Mouse (Mus musculus) megakaryocyte progenitor cell, adult 5-6 weeks (primary cell): ENCODE results near the gene Lin28b. TPM values are rescaled to one million over a fixed set of nuclear protein-coding genes. Genes with fewer than 3 reads are reported as not detected.
A peak's percentile ranks its signal among the peaks of the same experiment; 100 is the strongest.
"Not testable (repeated sequence)": the region's sequence is repeated elsewhere in the genome, so short reads cannot be mapped to it uniquely, and the experiment has no call there.

Experiments used
- ATAC-seq: replicated peaks from 2 replicates; pipeline ENCODE4 v1.8.0; 2016; ENCODE audit warnings: mild to moderate bottlenecking, moderate TSS enrichment, inconsistent platforms; ENCODE audit not compliant: poor library complexity
- total RNA-seq, 2 experiments: library from RNA; stranded (forward) in 1 of 2; stranded (reverse) in 1 of 2; fragments of 157-497, 149-512 nt in 1 of 2; fragments of 200-1000 nt in 1 of 2; gene quantifications; 2 replicates each; pipeline versions ENCODE4 v1.2.3 to v1.2.4; 2015 to 2017

Lin28b gene
- total RNA-seq, 2 experiments from 2014 or later = not detected

DNA sequence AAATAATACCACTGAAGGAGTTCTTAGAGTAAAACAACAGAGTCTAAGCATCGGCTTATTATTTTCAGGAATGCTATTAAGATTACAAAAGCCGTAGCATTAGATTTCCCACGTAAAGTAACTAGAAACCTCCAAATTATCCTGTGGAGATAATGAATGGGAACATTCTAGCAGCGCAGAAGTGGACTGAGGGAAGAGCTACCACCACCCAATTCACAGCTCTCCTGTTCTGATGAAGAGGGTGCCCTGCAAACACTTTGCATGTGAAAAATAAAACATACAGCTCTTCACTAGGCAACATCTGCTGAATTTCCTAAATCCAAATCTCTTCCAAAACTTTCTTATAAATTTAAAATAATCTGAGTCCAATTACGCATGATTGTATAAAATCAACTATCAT is 74.1 kb downstream of the Lin28b start:
- no peak for ATAC-seq

DNA sequence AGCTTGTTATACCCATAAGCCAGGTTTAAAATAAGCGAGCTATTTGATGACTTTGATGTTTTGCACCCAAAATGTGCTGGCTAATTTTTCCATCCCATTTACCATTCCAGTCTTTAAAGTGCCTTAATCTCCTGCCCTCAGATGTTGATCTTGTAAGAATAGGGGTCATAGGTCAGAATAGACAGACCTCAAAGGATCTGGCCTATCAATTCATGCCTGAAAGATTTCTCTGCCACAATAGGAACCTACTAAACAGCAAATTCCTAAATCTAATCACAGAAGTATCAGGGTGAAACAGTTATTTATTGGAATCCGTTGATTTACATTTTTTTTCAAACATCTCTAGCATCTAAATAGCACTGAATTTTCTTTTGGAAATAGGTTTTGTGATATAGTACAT is 74.5 kb downstream of the Lin28b start:
- no peak for ATAC-seq

DNA sequence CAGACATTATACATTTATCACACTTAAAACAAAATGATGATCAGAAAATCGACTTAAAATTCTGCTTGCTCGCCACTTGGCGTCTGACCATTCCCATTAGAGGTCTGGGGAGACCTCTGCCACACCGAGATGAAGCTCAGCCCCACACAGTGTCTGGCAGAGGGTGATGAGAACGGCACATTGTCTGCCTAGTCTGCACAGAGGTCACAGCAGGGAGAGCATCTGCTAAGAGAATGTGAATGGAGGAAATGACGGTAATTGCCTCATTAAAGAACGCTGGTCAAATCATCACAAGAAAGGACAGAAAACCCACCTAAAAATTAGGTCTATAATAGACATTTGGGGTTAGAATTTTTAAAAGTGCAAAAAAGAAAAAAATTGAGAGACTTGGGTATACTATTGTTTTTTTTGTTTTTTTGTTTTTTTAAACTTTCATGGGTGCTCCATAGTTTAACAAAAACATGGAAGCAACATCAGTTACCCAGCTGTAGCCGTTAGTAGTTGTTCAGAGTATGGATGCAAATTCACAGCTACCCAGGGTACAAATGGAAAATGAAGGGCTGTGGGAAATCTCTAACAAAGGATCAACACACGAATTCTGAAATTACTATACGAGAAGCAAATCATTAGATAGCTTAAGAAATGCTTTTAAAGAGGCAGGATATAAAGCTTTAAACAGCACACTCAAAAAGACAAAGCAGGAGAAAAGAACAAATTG is 75.4 kb downstream of the Lin28b start:
- no peak for ATAC-seq

DNA sequence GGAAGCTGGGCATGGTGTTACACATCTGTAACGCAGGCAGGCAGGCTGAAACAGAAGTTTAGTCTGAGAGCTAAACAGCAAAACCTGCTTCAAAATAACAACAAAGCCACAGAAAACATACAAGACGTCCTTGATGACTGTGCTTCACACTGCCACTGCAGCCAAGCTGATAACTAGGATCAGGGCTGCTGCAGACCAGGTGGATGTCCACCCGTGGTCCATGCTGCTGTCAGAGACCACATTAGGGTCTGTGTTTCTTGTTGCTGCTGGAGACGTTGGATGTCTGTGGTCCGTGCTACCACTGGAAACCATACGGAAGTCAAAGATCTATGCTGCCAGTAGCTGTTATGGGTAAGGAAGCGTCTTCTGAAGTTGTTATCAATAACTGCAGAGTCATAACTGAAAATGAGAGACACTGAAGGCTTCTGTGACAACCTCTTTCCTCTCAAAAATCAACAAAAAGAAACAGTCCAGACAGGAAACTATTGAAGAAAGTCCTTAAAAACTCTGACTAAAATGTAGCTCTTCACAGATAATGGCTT is 86.4 kb downstream of the Lin28b start:
- ATAC-seq = no peak

DNA sequence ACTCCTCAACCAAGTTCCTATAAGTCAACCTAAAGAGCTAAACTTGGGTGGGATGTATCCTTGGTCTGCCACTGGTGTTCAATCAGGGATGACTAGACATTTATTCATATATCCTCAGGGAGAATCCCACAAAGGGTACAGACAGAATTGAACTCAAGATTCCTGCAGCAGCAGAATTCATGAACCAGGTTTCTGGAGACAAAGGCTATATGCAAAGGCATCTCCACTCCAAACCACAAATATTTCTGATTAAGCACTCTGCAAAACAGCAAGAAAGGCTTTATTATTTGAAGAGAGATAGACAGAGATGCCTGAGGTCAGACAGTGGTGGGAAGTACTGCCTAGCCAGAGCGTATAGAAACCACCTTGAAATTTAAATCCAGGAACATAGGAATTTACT is 88.0 kb downstream of the Lin28b start:
- no peak for ATAC-seq

DNA sequence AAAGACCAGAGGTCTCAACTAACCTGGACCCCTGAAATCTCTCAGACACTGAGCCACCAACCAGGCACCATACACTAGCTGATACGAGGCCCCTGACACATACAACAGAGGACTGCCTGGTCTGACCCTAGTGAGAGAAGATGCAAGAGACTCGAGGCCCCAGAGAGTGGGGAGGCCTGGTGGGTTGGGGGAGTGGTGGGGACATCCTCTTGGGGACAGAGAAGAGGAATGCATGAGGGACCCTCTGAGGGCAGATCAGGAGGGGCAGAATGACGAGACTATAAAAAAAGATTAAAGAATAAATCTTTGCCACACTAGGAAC is 103.6 kb downstream of the Lin28b start:
- ATAC-seq = no peak

DNA sequence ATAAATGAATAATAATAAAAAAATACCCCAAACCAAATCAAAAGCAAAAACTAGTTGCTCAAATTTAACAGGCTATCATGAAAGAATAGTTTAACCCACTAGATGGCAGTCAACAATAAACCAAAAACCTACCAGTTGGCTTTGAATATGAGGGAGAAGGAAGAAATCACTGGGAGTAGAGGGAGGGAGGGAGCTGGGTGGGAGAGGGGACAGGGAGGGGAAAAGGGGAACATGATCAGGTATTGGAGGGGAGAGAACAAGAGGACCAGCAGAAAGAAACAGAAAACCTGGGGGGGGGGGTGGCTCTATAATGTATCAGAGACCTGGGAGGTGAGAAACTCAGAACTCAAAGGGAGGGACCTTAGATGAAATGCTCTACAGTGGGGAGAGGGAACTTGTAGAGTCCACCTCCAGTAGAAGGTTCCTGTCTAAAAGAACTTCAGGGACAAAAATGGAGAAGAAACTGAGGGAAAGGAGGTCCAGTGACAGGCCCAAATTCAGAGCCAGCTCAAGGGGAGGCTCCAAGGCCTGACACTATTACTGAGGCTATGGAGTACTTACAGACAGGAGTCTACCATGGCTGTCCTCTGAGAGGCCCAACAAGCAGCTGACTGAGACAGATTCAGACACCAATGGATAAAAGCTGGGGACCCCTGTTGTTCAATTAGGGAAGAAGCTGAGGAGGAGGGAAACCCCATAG is 104.1 kb downstream of the Lin28b start:
- ATAC-seq = peak; percentile 42; the same call in 1 of the 2 replicates

DNA sequence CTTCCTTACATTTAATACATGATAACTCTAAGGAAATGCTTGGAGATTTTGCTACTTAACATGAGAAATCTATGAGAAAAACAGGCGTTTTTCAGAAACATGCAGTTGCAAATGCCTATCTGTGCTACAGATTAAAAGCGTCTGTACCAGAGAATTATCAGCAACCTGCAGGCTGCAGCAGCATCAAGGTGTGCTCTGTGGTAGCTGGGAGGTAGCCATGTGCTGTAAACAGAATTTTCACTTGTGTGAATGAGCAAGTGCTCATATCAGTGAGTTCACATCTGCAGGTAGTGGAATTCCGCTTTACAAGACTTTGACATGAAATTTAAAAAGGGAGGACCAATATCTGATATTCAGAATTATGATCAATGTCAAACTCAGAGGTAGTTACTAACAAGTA is 107.9 kb downstream of the Lin28b start:
- no peak for ATAC-seq

DNA sequence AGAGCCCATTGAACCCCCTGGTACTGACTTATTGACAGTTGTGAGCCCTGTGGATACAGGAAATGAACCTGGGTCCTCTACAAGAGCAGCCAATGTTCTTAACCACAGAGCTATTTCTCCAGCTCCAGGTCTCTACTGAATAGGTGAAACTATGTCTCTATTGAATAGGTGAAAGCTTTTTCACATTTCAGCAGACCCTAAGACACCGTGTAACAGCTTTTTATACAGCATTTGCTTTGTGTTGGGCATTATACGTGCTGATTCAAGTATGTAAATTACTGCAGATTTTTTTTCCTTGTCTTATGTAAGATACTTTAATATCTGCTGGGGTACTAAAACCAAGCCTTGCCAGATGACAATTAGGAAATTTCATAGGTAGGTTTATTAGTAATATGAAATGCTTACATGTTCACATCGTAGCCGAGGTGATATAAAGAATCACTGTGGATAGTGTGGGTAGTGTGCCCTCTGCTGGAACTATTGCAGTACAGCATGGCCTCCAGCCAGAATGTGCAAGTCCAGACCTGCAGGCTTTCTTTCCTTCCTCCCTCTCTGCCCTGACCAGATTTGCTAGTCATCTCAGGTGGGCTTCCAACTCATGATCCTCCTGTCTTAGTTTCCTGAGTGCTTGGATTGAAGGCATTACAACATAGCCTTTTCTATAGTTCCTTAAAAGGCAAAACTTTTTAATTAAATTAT is 113.1 kb downstream of the Lin28b start:
- ATAC-seq = peak; percentile 97

DNA sequence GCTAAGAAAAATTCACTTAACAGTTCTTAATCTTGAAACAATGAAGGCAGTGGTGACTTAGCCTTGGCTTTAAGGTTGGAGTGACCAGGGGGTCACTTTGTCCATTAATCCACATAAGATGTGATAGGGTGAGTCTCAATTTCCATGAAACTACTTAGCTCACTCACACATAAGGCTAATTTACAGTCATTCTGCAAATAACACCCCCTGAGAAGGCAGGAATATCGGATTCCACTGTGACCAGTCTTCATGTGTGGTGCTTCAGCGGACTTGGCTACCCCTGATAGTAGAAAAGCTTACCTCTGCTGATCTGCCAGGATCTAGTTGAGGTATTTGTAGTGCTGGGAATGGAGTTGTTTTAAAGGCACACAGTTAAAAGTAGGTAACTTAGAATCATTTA is 115.7 kb downstream of the Lin28b start:
- no peak for ATAC-seq

DNA sequence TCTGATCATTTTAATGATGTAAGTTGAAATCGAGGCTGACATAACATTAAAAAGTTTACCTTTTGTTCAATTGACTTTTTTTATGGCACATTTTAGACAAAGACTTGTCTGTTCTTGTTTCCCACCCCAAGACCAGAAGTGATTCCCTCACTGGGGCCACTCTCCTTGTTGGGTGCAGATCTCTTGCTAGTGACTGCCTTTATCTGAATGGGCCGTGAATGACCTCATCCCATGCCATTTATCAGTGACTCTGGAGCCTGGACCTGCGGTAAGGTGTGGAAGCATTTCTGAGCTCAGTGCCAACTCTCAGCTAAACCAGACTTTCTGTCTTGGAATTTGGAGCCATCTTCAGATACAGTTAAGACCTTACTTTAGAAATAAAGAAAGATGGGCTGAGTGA is 116.6 kb downstream of the Lin28b start:
- no peak for ATAC-seq

DNA sequence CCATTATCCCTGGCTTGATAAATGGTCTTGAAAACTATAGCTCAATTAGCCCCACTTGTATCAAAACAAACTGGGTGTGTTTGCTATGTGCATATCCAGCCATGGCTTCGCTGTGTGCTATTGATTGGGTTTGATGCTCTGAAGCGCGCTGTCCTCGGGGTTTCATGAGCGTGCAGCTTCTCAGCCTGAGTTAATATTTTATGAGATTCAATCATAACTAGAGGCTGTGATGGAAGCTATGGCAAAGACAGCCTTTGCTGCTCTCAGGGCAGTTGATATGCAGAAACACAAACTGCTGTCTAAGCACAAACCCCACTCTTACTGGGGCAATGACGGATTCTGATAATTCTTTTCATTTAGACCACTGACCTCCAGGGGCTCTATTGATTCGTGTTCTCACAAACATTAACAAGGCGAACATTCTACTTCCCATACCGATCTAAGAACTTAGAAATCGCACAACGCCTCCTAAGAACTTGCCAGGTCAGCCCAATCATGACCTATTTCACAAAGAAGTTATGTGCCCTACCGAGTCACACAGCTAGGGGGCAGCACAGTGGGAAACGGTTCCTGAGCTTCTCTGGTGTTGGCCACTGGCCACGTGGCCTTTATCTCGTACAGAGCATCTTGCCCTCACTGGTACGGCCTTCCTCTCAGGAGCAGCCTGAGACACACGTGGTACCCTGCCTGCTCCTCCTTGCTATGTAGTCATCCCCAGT is 119.0 kb downstream of the Lin28b start:
- no peak for ATAC-seq

DNA sequence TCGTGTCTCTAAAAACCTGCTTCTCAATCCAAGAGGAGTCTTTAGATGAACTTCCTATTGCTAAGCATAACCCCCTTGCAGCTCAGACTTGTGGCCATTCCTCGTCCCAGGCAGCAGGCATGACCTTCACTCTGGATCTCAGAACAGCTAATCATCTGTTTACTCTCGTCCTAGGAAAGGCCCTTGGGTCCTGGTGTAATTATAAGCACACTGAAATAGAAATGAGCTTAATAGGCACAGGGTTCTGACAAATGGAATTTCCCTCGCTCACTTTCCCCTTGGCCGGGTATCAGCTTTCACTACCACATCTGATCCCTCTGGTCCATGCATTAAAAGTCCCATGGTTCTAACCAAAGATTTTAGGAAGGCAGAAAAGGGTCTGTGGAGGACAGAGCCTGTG is 122.8 kb downstream of the Lin28b start:
- ATAC-seq = no peak

DNA sequence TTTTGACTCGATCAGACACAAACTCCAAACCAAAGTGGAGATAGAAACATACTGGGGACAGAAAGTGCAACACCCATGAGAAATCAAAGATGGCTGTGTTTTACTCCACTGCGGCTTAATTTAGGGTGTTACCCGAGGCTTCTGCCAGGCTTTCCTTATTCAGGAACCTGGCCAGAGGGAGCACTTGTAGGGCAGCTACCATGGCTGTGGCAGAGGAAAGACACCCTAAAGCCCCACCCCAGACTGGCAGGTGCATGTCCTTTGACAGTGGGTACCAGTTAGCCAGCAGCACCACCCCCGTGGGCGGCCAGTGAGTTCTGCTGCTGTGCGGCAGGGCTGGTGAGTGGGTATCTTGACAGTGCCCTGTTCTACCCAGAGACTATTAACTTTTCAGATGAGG is 130.1 kb downstream of the Lin28b start:
- no peak for ATAC-seq

DNA sequence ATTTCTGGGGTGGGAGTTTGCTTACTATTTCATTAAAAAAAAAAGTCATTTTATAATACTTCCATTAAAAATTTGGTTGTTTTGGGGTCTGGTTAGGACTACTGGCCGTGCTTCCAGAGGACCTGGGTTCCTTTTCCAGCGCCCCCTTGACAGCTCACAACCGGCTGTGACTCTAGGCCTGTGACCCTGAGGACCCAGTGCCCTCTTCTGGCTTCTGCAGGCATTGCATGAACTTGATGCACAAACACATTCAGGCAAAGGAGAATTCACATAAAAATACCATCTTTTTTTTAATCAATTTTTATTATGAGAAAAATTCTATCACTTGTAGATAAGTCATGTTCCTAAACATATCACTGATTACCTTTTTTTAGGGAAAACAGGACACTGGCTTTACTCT is 138.1 kb downstream of the Lin28b start:
- not testable (repeated sequence) for ATAC-seq

DNA sequence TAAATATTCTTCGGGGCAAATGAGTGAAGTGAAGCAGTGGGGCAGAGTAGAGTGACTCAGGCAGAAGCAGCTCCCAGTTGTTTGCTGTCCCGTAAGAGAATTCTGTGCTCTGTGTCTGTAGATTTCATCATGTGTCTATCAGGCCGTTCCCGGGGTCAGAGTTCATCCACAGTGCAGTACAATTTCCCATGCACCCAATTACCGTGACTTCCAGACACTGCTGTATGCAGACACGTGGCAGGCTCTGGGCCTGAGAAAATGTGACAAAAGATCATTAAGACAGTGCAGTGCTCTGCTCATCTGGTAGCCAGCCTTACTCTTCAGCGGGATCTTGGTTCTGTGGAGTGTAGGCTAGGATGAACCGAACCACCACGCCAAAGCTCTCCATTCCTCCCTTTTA is 141.0 kb downstream of the Lin28b start:
- no peak for ATAC-seq

DNA sequence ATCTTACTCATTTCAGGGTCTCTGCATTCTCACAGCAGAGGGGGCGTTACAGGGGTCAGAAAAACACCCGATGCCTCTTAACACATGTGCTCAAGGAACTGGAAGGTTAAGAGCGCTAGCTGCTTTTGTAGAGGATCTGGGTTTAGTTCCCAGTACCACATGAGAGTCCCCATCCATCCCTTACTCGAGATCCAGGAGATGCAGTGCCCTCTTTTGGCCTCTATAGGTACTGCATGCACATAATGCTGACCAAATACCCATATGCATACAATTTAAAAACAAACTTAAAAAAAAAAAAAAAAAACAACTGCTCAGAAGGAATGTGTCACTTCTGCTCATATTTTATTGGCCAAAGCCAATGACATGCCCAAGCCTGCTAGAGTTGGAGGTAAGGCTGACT is 141.8 kb downstream of the Lin28b start:
- ATAC-seq = no peak

DNA sequence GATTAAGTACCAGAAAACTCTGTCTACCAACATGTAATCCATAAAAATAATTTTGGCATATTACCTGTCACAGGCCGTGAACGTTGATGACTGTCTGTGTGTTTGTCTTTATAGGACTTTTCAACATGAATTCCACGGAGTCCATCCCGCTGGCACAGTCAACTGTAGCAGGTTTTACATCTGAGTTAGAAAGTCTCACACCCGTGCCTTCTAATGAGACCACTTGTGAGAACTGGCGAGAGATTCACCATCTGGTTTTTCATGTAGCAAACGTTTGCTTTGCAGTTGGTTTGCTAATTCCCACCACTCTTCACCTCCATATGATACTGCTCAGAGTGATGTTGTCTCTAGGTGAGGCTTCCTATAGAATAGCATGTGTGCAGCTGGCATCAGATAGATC is 147.1 kb downstream of the Lin28b start:
- ATAC-seq = no peak

DNA sequence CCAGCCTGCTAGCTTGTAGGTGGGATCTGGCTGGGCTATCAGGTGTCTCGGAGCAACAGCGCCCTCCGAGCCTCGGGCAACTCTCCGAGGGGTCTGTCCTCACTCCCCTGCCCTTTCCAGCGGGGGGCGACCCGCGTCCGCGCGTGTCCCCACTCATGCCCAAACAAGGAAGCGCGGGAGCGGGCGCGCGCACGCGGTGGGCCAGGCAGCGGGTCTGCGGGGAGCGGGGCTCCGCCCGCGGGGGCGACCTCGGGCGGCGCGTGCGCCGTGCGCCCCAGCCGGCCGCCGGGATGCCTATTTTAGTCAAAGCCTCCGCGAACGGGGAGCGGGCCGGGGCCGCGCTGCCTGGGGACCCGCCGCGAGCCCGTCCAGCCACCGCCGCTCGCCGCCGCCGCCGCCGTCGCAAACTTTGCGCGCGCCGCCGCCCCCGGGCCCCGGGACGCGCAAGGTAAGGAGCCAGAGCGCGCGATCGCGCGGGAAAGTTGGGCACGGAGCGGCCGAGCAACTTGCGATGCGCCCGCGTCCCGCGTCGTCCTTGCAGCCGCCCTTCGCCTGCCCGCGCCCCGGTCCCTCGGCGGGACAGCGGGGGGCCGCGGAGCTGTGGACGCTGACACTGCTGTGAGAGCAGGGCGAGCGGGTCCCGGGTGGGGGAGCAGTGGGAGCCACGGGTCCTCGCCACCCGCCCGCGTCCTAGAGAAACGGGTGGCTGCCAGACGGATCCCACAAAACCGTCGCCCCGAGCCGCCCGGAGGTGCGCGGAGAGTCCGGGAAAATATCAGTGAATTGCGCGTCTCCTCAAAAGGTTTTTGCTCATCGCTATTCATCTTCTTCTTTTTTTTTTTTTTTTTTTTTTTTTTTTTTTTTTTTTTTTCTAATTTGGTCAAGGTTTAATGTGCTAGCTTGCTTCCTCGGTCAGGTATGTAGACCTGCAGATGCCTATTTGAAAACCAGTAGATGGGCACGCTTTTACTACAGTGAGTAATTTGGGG is 150.5 kb downstream of the Lin28b start, which contains the start of gene Bves:
Bves (plus strand) TSS at position 339 of the 989 bp plus-strand sequence.
- no peak for ATAC-seq

DNA sequence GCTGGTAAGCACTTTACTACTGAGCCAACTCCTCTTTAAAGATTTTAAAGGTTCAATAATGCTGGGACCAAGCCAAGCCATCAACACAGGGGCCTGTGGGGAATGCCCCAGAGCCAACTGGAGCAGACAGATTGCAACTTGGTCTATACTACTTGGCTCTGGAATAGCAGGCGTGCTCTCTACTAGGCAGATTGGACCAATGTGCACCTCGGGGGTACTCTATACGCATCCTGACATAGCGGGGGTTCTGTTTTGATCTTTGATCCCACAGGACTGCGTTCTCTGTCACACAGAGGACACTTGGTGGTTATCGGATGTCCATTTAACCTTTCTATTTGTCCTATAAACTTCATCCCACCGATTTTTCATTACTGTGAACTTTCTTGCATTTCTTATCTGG is 151.3 kb downstream of the Lin28b start:
- no peak for ATAC-seq
